Mouse (Mus musculus) kidney, postnatal 4 days (tissue): ENCODE measurements around the gene Fam69a.
"Not testable (repeated sequence)": the region's sequence is repeated elsewhere in the genome, so short reads cannot be mapped to it uniquely, and the experiment has no call there.

ENCODE experiments used
- DNase-seq, 2 experiments: peaks; one replicate each; pipeline ENCODE4 v3.0.0; 2021; ENCODE audit warnings: mixed read lengths in 2 of 2

Gene Fam69a

DNA sequence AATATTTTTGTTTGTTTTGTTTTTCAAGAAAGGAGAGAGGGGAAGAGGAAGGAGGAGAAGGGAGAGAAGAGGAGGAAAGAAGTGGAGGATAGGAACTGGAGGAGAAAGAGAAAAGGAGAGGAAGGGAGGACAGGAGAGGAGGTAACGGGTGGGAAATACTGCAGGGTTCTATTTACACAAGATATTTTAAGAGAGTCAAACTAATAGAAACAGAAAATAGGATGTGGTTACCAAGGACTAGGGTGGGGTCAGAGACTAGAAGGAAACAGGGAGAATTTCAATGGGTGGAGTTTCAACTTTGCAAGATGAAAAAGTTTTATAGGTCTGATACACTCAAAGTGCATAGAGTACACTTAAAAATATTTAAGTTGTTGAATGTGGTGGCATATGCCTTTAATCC, 7.0 kb downstream of the Fam69a start:
- DNase-seq, result no peak

DNA sequence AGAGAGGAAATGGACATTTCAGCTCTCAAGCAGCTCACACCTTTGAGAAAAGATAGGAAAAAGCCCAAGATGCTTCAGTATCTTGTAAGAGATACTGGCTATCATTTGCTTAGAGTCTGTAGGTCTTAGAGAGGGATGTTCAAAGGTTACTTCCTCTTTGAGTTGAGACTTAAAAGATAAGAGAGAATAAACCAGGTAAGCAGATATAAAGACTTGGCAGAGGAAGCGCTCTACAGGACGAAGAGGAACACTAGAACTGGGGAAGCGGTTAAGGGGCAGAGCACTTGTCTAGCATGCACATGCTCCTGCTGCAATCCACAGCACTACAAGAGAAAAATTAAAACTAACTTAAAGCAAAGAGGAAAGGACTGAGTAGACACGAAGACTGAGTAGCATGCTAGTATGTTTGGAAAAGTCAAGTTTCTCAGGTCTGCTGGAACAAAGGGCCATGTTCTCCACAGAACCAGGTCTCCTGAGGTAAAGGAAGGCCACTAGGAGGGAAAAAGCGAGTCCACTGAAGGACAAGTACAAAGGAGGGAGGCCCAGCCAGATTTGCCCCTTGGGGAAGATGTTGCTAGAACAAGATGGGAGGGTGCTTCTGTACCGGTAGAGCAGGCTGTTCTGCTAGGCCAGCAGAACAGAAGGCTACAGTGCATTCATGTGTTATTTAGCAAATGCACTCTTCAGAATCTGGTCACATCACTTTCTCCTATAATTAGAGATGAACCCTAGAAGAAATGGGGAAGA, 8.4 kb downstream of the Fam69a start:
- no peak for DNase-seq

DNA sequence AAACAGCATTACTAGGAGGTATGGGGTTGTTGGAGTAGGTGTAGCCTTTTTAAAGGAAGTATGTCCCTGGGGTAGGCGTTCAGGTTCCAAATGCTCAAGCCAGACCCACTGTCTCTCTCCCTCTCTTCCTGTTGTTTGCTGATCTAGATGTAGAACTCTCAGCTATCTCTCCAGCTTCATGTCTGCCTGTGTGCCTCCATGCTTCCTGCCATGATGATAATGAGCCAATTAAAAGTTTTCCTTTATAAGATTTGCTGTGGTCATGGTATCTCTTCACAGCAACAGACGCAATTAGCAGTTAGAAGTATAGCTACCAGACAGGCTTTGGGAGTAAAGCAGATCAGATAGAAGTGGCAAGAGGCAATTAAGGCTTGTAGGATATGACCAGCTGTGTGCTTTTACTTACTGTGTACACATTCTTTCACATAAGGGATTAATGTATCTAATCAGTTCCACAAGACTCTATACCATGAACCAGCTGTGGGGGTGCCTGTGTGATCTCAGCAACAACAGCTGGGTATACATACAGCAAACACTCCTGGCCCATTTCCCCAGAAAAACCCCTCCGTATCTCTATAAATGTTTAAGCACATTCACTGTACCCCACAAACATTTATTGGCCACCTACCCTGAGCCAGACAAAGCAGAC, 9.1 kb downstream of the Fam69a start:
- DNase-seq, result no peak

DNA sequence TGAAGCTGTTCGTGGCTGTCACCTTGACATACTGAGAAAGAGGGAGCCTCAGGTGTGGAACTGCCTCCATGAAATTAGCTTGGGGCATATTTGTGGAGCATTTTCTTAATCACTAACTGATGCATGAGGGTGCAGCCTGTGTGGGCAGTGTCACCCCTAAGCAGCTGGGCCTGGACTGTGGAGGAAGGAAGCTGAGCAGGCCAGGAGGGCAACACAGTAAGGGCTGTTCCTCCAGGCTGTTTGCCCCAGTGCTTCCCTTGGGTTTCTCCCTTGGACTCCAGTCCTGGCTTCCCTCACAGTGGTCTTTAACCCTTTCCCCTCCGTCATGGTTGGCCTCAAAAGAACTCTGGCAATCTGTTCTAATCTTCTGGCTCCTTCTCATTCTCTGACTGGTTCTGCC, 13.6 kb downstream of the Fam69a start:
- DNase-seq, result peak; percentile 26 to 46

DNA sequence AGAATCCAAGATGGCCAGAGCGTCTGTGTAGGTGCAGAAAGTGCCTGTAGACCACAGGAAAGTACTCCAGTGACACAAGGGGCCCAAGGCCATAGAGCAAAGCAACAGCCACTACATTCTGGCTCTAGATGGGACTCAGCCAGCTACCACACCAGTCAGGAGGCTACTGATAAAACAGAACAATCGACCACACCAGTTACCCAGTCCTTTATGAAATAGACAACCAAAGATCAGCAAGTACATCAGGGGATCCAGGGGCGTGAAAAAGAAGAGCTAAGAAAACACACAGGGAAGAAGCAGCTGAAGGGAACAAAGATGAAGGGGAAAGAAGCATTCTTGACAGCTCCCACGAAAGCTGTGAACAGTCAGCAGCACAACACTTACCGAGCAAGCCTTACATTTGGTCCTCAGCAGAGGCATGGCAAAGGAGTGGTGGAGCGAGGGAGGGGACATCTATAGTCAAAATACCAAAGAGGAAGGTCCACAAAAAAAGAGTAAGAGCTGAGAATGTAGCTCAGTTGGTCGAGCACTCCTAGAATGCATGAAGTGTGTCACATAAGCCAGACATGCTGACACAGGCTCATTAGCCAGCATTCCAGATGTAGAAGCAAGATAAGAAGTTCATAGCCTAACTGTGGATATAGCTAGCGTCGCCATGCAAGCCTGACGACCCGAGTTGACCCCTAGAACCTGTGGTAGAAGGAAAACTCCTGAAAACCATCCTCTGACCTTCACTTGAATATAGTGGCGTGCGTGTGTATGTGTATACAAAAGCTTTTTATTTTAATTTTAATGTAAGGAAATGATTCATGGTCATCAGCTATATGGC, 14.2 kb downstream of the Fam69a start:
- no peak for DNase-seq

DNA sequence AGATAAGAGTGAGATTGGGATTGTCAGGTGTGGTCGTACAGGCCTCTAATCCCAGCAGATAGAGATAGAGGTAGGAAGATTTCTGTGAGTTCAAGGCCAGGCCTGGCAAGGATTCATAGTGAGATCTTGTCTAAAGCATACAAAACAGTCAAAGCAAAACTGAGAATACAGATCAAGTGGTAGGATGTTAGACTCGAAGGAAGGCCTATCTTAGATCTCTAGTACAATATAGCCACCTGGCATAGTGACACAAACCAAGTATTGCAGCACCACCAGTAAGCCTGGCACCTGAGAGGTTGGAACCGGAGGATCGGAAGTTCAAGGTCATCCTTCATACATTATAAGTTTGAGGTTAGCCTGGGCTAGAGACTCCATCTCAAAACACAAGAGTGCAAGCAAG, 15.8 kb downstream of the Fam69a start:
- no peak for DNase-seq

DNA sequence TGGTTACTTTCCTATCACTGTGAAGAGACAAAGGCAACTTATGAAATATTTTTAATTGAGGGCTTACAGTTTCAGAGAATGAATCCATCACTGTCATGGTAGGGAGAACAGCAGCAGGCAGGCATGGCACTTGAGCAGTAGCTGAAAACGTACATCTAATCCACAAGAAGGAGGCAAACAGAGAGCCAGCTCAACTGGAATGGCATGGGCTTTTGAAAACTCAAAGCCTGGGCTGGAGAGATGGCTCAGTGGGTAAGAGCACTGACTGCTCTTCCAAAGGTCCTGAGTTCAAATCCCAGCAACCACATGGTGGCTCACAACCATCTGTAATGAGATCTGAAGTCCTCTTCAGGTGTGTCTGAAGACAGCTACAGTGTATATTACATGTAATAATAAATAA, 17.1 kb downstream of the Fam69a start:
- not testable (repeated sequence) for DNase-seq

DNA sequence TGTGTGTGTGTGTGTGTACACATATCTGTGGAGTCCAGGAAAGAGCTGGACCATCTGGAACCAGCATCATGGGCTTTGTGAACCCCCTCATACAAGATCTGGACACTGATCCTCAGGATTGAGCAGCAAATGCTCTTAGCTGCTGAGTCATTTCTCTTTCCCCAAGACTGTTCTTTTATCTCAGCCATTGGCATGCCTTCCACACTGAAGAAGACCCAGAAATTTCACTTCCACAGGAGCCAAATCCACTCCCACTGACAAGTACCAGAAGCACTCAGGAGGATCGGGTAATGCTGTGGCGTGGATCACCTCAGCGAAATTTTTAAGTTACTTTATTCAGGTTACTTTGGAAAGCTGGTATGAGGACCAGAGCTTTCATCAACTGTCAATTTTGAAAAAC, 18.8 kb downstream of the Fam69a start:
- no peak for DNase-seq

DNA sequence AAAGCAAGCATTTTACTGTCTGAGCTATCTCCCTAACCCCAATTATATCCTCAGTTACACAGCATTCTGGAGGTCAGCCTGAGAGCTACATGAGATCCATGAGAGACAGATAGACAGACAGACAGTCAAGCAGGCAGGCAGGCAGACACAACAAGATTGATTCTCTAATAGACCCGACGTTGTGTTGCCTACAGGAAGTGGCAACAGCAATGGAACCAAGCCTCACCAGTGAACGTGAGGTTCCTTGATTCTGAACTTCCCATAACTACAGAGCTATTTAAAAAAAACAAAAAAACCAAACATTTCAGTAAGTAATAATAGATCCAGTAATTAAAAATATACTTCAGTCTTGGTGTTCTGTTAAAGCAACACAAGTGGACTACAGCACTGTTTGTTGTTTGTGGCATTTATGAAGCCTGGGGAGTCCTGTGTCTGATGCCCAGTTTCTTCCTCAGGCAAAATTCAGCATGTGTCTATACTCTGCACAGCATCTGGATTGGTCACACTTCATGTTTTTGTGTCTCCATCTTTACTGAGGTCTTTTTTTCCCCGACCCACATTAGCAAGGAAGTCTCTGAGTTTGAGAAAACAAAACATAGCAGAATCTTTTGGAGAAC, 19.9 kb downstream of the Fam69a start:
- no peak for DNase-seq

DNA sequence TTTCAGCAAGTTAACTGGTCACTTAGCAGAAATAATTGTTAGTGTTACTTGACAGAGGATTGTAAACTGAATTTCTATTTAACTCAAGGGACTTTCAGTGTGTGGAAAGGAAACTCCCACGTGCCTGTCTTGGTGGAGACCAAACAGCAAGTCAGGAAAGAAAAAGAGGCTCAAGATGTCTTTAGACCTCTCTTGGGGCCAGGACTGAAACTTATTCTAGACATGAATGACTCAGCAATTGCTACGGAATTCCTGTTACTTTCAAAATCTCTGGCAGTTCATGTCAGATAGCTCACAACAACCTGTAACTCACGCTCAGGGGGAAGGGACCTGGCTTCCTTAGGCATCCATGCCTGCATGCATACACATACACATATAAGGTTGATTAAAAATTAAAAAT, 20.7 kb downstream of the Fam69a start:
- no peak for DNase-seq

DNA sequence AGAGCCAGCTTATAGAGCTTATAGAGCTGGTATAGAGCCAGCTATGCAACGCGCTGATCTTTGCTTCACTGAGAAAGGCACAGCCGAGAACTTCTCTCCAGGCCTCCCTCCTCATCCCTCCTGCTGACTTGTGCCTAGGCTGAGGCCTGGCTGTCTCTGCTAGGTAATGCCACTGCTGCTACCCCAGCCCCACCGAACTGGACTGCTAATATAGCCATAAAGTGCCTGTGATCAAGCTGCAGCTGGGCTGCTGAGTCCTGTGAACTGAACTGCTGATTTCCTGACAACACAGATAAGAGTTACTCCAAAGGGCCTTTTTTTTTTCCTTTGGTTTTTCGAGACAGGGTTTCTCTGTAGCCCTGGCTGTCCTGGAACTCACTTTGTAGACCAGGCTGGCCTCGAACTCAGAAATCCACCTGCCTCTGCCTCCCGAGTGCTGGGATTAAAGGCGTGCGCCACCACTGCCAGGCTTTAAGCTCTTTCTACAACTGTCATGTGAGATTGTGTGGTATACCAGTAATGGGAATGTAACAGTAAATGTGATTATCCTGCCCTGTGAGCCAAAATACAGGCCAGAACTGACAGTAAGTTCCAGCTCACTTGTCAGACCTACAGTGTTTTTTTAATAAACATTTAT, 21.4 kb downstream of the Fam69a start:
- no peak for DNase-seq

DNA sequence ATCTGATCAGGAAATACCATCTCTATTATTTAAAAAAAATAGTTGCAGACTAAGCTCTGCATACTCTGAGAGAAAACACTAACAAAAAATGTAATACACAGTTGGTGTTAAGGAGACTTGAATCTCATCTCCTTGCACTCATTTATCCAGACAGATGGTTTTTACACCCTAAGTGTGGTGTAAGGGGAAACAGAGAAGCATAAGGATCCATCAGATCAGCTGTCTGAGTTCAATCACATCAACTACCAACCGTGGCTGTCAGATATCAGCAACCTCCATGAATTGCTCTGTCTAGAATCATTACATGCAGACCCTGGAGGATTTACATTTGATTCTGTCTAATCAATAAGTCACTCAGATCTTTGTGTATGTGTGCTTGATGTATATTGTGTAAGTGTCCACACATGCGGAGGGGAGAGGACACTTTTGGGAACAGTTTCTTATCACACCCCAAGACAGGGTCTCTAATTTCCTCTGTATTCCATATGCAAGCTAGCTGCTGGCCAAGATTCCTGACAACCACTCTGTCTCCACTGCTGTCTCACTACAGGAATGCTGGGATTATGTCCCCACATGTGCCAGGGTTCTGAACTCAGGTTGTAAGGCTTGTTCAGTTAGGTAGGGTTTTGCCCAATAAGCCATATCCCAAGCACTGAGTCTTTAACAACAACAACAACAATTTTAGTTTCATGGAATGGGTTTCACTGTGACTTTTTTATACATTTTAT, 22.7 kb downstream of the Fam69a start:
- no peak for DNase-seq

DNA sequence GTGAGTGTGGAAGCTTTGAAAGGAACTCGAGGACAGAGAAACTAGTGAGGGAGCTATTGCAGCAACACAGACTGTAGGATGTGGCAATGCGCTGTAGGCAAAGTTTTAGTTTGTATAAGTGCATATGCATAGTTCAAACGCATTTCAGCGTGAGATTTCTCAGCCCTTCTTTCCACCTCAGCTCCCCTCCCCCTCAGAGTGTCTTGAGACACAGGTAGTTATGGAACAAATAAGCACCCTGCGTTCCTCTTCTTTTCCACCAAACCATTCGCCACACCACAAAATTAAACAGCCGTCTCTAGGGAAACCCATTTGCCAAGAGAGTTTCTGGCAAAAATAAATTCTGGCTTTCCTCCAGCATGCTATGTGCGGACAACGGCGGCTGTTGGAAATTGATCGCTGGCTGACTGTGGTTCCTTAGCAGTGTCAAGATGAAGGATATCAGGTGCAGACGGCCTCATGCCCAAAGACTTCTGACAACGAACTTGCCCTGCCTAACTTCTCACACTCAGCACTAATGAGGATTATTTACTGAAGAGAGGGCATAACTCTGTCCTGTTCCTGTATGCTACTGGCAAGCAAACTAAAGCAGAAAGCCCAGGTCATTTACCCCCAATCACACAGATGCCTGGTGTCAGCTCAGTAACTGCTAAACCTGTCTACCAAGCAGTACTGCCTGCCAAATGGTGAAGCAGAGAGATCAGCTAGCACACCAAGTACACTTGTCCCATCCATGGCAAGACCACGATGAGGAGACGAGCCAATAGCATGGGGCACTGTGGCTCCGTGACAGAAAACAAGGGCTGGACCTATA, 25.2 kb downstream of the Fam69a start:
- peak in 1 of 2 experiments; percentile 16 for DNase-seq

DNA sequence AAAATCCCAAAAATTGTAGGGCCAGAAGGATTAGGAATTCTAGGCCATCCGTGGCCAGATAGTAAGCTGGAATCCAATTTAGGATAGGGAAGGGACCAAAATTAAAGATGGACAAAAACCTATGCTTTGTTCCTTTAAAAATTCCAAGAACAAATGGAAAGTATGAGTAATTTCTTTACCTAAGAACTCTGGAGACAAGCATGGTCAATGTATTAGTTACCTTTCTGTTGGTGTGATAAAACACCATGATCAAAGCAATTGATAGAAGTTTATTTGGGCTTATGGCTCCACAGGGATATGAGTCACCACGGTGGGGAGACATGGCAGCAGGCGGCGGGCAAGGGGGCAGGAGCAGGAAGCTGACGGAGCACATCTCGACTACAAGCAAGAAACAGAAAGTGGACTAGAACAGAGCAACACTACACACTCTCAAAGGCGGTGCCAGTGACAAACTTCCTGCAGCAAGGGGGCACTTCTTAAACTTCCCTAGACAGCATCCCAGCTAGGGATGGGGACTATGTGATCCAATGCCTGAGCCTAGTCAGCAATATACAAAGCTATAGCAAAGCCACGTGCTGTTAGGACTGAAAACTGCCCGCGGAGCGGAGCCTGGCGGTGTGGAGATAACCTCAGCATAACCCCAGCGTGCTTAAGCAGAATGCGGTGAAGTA, 26.2 kb downstream of the Fam69a start:
- peak in 1 of 2 experiments; percentile 17 for DNase-seq

DNA sequence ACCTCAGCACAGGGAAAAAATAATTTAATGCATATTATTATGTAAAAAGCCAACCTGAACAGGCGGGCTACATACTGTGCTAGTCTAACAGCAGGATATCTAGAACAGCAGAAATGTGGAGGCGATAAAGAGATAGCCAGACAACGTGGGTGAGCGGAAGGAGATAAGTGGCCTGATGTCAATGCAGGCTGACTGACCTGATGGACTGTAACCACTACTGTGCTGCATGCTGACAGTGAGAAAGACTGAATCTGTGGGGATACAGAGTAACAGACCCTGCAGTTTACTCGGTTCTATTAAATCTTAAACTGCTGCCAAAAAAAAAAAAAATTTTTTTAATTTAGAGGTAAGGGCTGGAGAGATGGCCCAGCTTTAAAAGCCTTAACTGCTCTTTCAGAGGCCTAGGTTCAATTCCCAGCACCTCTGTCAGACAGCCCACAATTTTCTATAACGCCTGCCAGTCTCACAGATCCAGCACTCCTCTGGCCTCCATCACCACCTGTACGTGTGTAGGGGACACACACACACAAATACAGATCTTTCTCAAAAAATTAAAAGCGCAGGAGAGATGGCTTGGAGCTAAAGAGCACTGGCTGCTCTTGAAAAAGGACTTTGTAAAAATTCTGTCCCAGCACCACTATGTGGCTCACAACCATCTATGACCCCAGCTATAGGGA, 27.1 kb downstream of the Fam69a start:
- DNase-seq, result no peak

DNA sequence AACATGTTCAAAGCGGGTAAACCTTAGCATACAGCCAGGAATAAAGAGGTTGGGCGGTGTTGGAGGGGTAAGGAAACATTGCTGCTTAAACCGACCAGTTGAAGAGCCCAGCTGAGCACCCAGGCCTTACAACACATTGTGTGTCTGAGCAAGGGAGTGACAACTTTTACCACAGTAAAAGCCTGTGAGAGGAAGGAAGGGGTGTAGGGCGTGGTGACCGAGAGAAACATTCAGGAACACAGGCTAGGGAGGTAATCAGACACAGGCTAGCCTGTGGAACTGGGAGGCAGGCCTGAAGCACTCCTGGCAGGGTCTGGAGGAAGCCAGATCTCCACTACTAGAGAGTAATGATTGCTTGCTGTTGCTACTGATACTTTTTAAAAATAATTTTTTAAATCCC, 36.2 kb downstream of the Fam69a start:
- no peak for DNase-seq

DNA sequence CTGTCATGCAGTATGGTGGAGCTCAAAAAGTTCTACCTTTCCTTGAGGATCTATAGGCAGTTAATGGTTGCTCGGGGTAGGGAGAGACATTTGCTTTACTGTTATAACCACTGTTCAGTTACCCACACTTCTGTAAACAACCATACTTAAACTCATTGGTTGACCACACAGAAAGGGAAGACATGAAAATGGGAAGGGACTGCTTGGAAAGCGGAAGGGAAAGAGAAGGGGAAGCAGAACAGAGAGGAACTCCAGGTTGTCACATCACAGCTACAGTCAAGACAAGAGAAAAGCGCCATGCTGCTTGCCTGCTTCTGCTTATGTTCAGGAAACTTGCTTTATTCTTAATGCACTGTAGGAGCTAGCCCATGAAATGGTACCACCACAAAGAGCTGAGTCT, 37.3 kb downstream of the Fam69a start:
- no peak for DNase-seq

DNA sequence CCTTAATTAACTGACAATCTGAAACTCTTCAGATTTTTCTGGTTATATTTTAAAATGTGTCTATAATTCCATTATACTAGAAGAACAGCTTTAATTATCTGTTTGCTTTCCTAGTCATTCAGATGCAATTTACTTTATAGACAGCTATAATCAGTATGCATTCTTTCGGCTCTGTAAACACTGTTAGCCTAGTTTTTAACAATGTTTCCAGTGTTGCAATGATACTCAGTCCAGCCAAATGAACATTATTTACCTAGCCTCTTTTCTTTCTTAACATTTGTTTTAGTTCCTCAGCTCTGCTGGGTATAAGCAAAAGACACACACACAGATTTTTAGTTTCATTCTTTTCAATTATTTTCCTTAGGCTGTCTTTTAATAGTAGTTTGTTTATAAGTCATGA, 38.0 kb downstream of the Fam69a start:
- DNase-seq, result no peak

DNA sequence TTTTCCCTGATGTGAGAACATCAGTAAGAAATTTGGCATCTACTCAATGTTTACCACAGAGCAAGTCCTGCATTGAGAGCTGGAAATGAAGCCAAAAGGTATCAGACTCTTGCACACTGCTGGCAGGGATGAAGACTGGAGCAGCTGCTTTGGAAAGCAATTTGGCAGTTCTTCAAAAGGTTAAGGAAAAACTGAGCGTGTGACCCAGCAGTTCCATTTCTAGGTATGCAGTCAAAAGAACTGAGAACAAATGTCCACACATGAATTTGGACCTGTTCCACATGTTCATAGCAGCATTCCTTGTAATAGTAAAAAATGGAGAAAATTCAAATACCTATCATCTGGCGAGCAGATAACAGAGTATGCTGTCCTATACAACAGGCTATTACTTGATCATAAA, 39.3 kb downstream of the Fam69a start:
- DNase-seq, result no peak

DNA sequence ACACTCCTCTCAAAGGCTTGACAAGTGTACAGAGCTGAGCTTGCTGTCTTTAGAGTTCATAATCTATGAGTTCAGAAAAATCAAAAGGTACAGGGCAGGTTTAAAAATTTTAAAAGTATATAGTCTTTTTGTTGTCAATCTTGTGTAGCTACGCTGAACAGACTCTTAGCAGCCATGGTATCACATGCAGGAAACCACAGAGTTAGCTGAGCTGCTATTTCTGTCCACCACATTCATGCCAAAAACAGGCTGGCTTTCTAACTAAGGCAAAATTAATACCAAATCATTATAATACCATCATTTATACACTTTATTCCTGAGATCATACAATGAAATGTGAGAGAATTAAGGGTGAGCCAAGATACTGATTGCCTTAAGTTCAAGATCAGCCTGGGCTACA, 40.4 kb downstream of the Fam69a start:
- no peak for DNase-seq
